Mouse (Mus musculus) hindbrain, embryonic 10.5 days (tissue): ENCODE results near the gene Ppp1r26. TPM values are rescaled to one million over a fixed set of nuclear protein-coding genes. Genes with fewer than 3 reads are reported as not detected.
A peak's percentile ranks its signal among the peaks of the same experiment; 100 is the strongest.

Experiments used
- DNase-seq: peaks from one replicate; pipeline ENCODE4 v3.0.0-alpha.2; 2017; ENCODE audit warnings: low spot score
- H3K27ac ChIP-seq: fragments of 300-500 bp; sonication (generic); 2 replicates; pipeline ENCODE4 v1.5.1; 2016; ENCODE audit warnings: mild to moderate bottlenecking, moderate library complexity
- H3K27me3 ChIP-seq: fragments of 300-500 bp; sonication (generic); 2 replicates; pipeline ENCODE4 v1.6.1; 2016; ENCODE audit warnings: mild to moderate bottlenecking; ENCODE audit not compliant: poor library complexity, insufficient read depth, severe bottlenecking
- H3K36me3 ChIP-seq: fragments of 300-500 bp; sonication (generic); 2 replicates; pipeline ENCODE4 v1.6.1; 2016; ENCODE audit warnings: mild to moderate bottlenecking, moderate library complexity
- H3K4me1 ChIP-seq: fragments of 300-500 bp; sonication (generic); replicated peaks from 2 replicates; pipeline ENCODE4 v1.6.1; 2016; ENCODE audit warnings: mild to moderate bottlenecking
- H3K4me3 ChIP-seq: fragments of 300-500 bp; sonication (generic); 2 replicates; pipeline ENCODE4 v1.5.1; 2016; ENCODE audit warnings: mild to moderate bottlenecking, moderate library complexity
- H3K9me3 ChIP-seq: fragments of 300-500 bp; sonication (generic); 2 replicates; pipeline ENCODE4 v1.6.1; 2016; ENCODE audit warnings: mild to moderate bottlenecking, moderate library complexity
- WGBS: fragments of 180-500 bp; shearing (Covaris S2); methylation state at CpG from one replicate; pipeline ENCODE4 v1.1.7; 2016; 5-methylcytosine and 5-hydroxymethylcytosine counted together
- polyA plus RNA-seq: library from polyadenylated mRNA; unstranded; fragments of >200 nt; fragmentation: Nextera tagmentation; extraction: Ambion mirVana; gene quantifications from 2 replicates; pipeline ENCODE4 v1.2.1, GENCODE M21; 2016

Gene Ppp1r26
- polyA plus RNA-seq, 1 experiment from 2014 or later: 5.2 TPM

DNA sequence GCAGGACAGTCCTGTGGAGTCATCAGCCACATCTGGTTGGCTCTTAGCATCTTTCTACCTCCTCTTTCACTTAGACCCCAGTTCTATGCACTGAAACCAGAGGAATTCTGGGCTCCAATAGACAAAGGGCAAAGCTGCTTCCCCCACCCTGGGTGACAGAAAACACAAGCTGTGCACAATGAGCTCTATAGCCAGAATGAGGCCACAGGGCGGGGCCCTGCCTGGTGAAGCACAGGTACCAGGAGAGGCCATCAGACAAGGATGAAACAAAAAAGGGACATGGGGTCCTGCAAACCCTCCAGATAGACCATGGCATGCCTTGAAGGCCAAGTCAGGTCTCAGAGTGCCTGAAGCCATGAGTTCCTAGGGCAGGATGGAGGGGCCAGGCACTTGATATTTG, 30.1 kb upstream of the Ppp1r26 start:
- no peak overlapping the region for H3K4me3 ChIP-seq
- H3K4me1 ChIP-seq: peaks cover 14% of the 10 kb centered on the region
- H3K27ac ChIP-seq: no peak overlapping the region
- H3K36me3 ChIP-seq: no peaks in the 10 kb centered on the region
- DNase-seq: no peak
- 88% methylated on average over 1 of the region's 1 CpGs for WGBS
- H3K9me3 ChIP-seq: no peaks in the 10 kb centered on the region
- H3K27me3 ChIP-seq: no peaks in the 10 kb centered on the region

- no peak overlapping the region for H3K4me3 ChIP-seq
- peaks cover 14% of the 10 kb centered on the region for H3K4me1 ChIP-seq
- WGBS: 41% methylated on average over 2 of the region's 2 CpGs
- H3K27ac ChIP-seq: no peak overlapping the region
- H3K36me3 ChIP-seq: no peaks in the 10 kb centered on the region
- no peaks in the 10 kb centered on the region for H3K27me3 ChIP-seq
- DNase-seq: peak; percentile 85
- H3K9me3 ChIP-seq: no peaks in the 10 kb centered on the region
These were observed 28.6 kb upstream of the Ppp1r26 start for GRCm38 (mm10) chr2:28418034-28418433.

GRCm38 (mm10) chr2:28419898-28420297, 26.7 kb upstream of the Ppp1r26 start:
- Histone ChIP-seq H3K4me1 (peaks cover 14% of the 10 kb centered on the region), H3K36me3 (no peaks in the 10 kb centered on the region), H3K4me3 (no peak overlapping the region), H3K27me3 (no peaks in the 10 kb centered on the region), H3K9me3 (no peaks in the 10 kb centered on the region), H3K27ac (no peak overlapping the region)
- DNase-seq: peak; percentile 89
- 16% methylated on average over 4 of the region's 4 CpGs for WGBS

DNA sequence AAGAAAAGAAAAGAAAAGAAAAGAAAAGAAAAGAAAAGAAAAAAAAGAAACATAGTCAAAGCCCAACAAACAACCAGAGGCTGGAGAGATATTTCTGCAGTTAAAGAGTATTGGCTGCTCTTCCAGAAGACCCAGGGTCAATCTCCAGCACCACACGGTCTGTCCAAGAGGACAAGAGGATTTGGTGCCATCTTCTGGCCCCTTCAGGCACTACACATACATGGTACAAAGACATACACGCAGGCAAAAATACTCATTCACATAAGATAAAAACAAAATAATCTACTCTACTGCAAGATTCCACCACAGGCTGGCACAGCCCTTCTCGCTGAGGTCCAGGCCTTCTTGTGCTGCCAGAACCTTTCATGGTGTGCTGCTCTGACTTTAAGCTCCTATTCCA, 23.4 kb upstream of the Ppp1r26 start:
- WGBS: 32% methylated on average over 3 of the region's 3 CpGs

GRCm38 (mm10) chr2:28427226-28427625, 19.4 kb upstream of the Ppp1r26 start:
- Histone ChIP-seq H3K4me3 (no peak overlapping the region), H3K36me3 (no peaks in the 10 kb centered on the region), H3K9me3 (peaks cover 4% of the 10 kb centered on the region; the same call in 1 of the 2 replicates), H3K27me3 (no peaks in the 10 kb centered on the region), H3K27ac (no peak overlapping the region), H3K4me1 (peaks cover 5% of the 10 kb centered on the region; the same call in 1 of the 2 replicates)
- 85% methylated on average over 6 of the region's 6 CpGs for WGBS
- no peak for DNase-seq

More for the DNA sequence above, 23.4 kb upstream of the Ppp1r26 start:
- H3K27ac ChIP-seq: no peak overlapping the region
- peaks cover 11% of the 10 kb centered on the region for H3K4me1 ChIP-seq
- H3K9me3 ChIP-seq: no peaks in the 10 kb centered on the region
- DNase-seq: peak; percentile 47
- no peaks in the 10 kb centered on the region for H3K36me3 ChIP-seq
- H3K27me3 ChIP-seq: no peaks in the 10 kb centered on the region
- no peak overlapping the region for H3K4me3 ChIP-seq

DNA sequence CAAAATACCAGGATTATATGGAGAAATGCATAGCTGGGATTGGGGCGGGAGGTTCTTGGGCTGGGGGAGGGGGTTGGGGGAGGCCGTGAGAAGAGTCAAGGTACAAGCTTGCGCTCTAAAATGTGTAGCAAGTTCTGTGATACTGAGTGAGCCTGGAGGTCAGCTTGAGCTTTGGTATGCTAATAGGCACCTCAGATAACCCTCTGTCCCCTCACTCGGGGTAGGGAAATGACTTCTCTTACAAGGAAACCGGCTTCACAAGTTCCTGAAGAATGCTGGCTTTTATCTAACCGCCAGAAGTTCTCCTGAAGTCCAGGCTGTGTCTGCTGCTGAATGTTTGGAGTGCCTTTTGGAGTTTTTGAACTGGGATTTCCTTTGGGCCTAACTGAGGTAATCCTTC, 15.8 kb upstream of the Ppp1r26 start:
- H3K4me3 ChIP-seq: no peak overlapping the region
- no peaks in the 10 kb centered on the region for H3K36me3 ChIP-seq
- no peak for DNase-seq
- no peaks in the 10 kb centered on the region for H3K27me3 ChIP-seq
- no peak overlapping the region for H3K27ac ChIP-seq
- peaks cover 4% of the 10 kb centered on the region; the same call in 1 of the 2 replicates for H3K9me3 ChIP-seq
- no peaks in the 10 kb centered on the region; the same call in 1 of the 2 replicates for H3K4me1 ChIP-seq
- 64% methylated on average over 6 of the region's 6 CpGs for WGBS

DNA sequence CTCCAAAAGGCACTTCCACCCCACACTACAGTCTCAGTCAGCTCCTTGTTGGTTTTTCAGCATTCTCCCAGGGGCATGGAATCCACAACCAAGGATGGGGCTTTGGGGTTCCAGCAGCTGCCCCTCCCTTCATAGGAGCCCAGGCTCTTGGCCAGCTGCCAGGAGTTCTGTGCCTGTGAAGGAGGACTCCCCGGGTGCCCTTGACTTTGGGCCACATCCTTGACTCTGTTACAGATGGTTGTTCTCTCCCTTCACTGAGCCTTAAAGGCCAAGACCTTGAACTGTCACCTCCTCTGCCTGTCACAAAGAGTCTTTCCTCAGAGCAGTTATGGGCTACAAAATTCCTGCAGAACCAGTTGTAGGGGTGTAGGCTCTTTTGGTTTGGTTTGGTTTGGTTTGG, 13.8 kb upstream of the Ppp1r26 start:
- Histone ChIP-seq H3K27me3 (no peaks in the 10 kb centered on the region), H3K9me3 (peaks cover 4% of the 10 kb centered on the region; the same call in 1 of the 2 replicates), H3K4me1 (no peaks in the 10 kb centered on the region; the same call in 1 of the 2 replicates), H3K4me3 (no peak overlapping the region), H3K27ac (no peak overlapping the region), H3K36me3 (no peaks in the 10 kb centered on the region)
- no peak for DNase-seq
- 71% methylated on average over 1 of the region's 1 CpGs for WGBS

DNA sequence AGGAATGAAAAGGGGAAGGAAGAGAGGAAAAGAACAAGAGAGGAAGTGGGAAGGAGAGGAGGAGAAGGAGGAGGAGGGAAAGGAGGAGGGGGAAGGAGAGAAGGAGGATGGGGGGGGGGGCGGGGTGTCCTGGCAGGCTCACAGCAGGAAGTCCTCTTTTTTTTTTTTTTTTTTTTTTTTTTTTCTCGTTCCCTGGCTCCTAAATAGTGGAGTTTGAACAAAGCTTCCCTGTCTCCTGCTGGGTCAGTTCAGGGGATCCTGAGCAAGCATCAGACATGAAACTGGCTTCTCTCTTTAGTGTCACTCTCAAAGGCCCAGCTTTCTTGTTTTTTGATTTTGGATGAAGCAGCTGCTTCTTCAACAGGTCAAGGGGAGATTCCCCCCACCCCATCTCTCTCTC, 13.1 kb upstream of the Ppp1r26 start:
- no peak overlapping the region for H3K27ac ChIP-seq
- 0% methylated on average over 1 of the region's 2 CpGs for WGBS
- no peaks in the 10 kb centered on the region for H3K27me3 ChIP-seq
- H3K36me3 ChIP-seq: no peaks in the 10 kb centered on the region
- no peaks in the 10 kb centered on the region; the same call in 1 of the 2 replicates for H3K4me1 ChIP-seq
- no peak for DNase-seq
- H3K9me3 ChIP-seq: peaks cover 4% of the 10 kb centered on the region; the same call in 1 of the 2 replicates
- no peak overlapping the region for H3K4me3 ChIP-seq

- 89% methylated on average over 11 of the region's 11 CpGs for WGBS
These were observed 11.2 kb upstream of the Ppp1r26 start for GRCm38 (mm10) chr2:28435401-28435800.

GRCm38 (mm10) chr2:28440842-28441241, 5.8 kb upstream of the Ppp1r26 start:
- Histone ChIP-seq H3K27me3 (peaks cover 12% of the 10 kb centered on the region), H3K9me3 (no peaks in the 10 kb centered on the region), H3K4me3 (no peak overlapping the region), H3K36me3 (no peaks in the 10 kb centered on the region), H3K4me1 (peaks cover 2% of the 10 kb centered on the region; the same call in 1 of the 2 replicates), H3K27ac (no peak overlapping the region)
- no peak for DNase-seq
- 78% methylated on average over 6 of the region's 6 CpGs for WGBS

More at GRCm38 (mm10) chr2:28435401-28435800, 11.2 kb upstream of the Ppp1r26 start:
- Histone ChIP-seq H3K27me3 (no peaks in the 10 kb centered on the region), H3K9me3 (no peaks in the 10 kb centered on the region), H3K27ac (no peak overlapping the region), H3K4me3 (no peak overlapping the region), H3K4me1 (no peaks in the 10 kb centered on the region; the same call in 1 of the 2 replicates), H3K36me3 (no peaks in the 10 kb centered on the region)
- DNase-seq: no peak

DNA sequence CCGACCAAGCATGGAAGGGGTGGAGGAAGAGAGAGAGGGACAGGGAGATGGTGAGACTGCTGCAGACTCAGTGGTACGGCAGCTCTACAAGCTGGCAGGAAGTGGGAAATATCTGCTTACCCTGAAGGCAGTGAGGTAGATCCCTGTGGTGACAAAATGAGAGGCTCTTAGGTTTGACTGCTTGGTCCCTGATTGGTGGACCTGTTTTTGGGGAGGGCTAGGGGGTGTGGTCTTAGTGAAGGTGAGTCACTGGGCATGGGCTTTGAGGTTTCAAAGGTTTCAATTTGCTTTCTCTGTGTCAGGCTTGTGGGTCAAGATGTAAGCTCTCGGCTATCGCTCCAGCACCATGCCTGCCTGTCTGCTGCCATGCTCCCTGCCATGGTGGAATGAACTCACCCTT, 1.5 kb upstream of the Ppp1r26 start:
- no peaks in the 10 kb centered on the region for H3K9me3 ChIP-seq
- DNase-seq: no peak
- no peak overlapping the region for H3K27ac ChIP-seq
- H3K4me3 ChIP-seq: no peak overlapping the region
- H3K27me3 ChIP-seq: peaks cover 36% of the 10 kb centered on the region
- 88% methylated on average over 4 of the region's 4 CpGs for WGBS
- H3K4me1 ChIP-seq: peaks cover 23% of the 10 kb centered on the region
- H3K36me3 ChIP-seq: no peaks in the 10 kb centered on the region

- Histone ChIP-seq H3K9me3 (no peaks in the 10 kb centered on the region), H3K4me3 (peak overlapping the region; percentile 86), H3K27ac (peak overlapping the region; percentile 91), H3K4me1 (peaks cover 23% of the 10 kb centered on the region), H3K36me3 (peaks cover 11% of the 10 kb centered on the region), H3K27me3 (peaks cover 36% of the 10 kb centered on the region)
- DNase-seq: no peak
- WGBS: 7% methylated on average over 5 of the region's 5 CpGs
These were observed 452 bp upstream of the Ppp1r26 start for GRCm38 (mm10) chr2:28446181-28446514.

DNA sequence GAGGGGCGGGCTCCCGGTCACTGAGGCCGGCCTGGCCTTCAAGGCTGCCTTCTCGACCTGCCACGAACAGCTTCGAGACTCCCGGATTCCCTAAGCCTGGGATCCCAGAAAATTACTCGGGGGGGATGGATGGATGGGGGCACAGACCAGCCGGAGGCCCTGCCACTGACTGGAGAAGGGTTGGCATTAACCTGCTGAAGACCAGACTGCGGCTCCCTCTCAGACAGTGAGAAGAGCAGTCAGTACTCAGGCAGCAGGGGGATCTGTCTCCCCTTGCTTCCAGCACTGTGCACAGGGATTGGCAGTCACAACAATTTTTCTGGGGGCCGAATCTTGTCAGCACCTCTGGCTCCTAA, 693 bp downstream of the Ppp1r26 start:
- H3K4me3 ChIP-seq: peak overlapping the region; percentile 86
- H3K27me3 ChIP-seq: peaks cover 36% of the 10 kb centered on the region
- H3K36me3 ChIP-seq: peaks cover 22% of the 10 kb centered on the region
- WGBS: 10% methylated on average over 11 of the region's 11 CpGs
- peak overlapping the region; percentile 91 for H3K27ac ChIP-seq
- DNase-seq: peak; percentile 33
- peaks cover 23% of the 10 kb centered on the region for H3K4me1 ChIP-seq
- H3K9me3 ChIP-seq: no peaks in the 10 kb centered on the region

DNA sequence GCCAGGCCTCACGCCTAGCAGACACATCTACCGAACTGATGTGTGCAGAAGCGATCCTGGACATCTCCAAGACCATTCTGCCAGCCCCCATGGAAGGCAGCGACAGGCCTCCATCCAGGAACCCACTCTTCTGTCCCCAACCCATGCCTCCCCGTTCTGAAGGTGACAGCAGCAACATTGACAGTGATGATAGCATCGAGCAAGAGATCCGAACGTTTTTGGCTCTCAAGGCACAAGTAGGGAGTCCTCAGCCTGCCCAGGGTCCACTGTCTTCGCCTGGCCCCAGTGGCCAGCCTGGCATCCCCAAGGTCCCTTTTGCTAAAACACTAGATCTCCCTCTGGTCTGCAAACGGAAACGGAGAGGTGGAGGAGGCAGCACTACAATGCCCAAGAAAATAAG, 5.1 kb downstream of the Ppp1r26 start:
- H3K27me3 ChIP-seq: peaks cover 16% of the 10 kb centered on the region
- no peak overlapping the region for H3K4me3 ChIP-seq
- peaks cover 40% of the 10 kb centered on the region for H3K36me3 ChIP-seq
- DNase-seq: no peak
- no peaks in the 10 kb centered on the region for H3K9me3 ChIP-seq
- no peak overlapping the region for H3K27ac ChIP-seq
- 90% methylated on average over 11 of the region's 11 CpGs for WGBS
- H3K4me1 ChIP-seq: peaks cover 13% of the 10 kb centered on the region
